Mouse (Mus musculus) lung, postnatal 0 days (tissue): Measurements from ENCODE around the gene Erc1.

Experiments
- CTCF ChIP-seq: IDR thresholded peaks from 2 replicates; pipeline ENCODE4 v1.5.1; 2016; ENCODE audit warnings: antibody characterized with exemption, mild to moderate bottlenecking
- EP300 ChIP-seq: IDR thresholded peaks from 2 replicates; pipeline ENCODE4 v1.6.1; 2016; ENCODE audit warnings: antibody characterized with exemption, mild to moderate bottlenecking, control low read depth

DNA sequence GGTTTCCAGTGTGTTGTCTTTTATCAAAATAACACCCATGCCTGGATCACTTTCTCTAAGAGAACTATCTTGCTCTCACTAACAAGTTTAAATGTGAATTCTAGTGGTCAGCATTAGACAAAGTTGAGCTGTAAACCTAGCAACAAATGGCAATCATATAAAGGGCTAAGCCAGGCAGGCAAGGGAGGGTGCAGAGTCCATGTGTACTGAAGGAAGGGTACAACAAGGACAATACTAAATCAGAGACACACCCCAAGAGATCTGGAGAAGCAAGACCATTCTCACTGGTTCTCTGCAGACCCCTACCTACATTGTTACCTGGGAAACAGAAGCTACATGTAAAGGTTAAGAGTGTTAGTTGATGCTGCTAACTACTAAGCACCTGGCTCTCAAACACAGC lies 161.5 kb downstream of the Erc1 start:
- no peak for TF ChIP-seq CTCF
- no peak for TF ChIP-seq EP300
